Mouse (Mus musculus): ENCODE measurements around the gene Obsl1.
A peak's percentile ranks its signal among the peaks of the same experiment; 100 is the strongest.

Gene Obsl1

DNA sequence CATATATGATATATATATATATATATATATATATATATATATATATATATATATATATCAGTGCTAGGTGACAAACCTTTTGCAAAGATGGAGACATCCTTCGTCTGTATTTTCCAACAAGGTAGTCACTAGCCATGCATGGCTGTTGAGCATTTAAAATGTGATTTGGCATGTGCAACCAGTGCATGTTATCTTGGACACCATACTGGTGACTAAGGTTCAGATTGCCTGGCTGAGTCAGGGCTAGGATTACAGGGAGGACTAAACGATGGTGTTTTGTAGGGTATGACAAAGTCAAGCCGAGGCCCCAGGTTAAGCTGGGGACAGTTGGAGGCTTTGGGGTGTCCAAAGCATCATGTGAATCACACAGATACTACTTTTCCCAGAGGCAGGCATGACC lies 50.8 kb downstream of the Obsl1 start:
- peak; percentile 31 for DNase-seq (ENCODE audit: low spot score)

DNA sequence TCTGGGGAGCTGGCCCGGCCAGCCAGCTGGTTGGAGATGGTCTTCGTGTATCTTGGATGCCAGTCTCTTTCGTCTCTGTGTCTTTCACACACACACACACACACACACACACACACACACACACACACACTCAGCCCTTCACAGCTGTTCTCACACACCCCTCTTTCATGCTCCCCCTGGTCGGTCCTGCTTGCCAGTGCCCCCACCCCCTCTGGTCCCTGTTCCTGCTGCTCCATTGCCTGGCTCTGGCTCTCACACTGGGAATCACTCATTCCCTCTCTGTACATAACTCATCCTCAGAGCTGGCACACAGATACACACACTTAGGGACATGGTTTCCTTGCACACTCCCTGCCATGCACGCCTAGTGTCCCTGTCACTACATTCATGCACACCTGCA lies 54.4 kb downstream of the Obsl1 start:
- no peak for DNase-seq (ENCODE audit: low spot score)

DNA sequence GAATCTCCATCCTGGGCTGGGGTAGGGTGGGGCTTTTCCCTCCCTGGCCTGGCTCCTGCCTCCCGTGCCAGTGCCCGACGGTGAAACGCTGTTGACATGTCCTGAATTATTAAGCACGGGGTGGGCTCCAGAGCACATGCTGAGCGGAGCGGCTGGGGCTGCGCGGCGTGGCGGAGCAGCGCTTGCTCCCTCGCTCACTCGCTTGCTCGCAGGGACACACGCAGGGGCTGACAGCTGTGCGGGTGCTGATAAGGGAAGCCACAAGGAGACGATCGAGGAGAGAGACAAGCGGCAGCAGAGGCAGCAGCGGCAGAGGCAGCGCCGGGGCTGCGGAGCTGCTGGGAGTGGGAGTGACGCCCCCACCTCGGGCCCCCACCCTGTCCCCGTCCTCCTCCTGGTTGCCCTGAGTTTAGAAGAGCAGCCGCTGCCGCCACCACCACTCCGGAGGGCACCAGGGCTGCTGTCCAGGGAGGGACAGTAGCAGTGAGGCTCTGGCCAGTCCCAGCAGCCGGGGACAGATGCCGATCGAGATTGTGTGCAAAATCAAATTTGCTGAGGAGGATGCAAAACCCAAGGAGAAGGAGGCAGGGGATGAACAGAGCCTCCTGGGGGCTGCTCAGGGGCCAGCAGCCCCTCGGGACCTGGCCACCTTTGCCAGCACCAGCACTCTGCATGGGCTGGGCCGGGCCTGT lies 55.8 kb downstream of the Obsl1 start, which contains the start of gene Asic4:
Gene Asic4 (plus strand): TSS at position 123 of the 692 bp plus-strand sequence.
- peak; percentile 57 for DNase-seq (ENCODE audit: low spot score)

DNA sequence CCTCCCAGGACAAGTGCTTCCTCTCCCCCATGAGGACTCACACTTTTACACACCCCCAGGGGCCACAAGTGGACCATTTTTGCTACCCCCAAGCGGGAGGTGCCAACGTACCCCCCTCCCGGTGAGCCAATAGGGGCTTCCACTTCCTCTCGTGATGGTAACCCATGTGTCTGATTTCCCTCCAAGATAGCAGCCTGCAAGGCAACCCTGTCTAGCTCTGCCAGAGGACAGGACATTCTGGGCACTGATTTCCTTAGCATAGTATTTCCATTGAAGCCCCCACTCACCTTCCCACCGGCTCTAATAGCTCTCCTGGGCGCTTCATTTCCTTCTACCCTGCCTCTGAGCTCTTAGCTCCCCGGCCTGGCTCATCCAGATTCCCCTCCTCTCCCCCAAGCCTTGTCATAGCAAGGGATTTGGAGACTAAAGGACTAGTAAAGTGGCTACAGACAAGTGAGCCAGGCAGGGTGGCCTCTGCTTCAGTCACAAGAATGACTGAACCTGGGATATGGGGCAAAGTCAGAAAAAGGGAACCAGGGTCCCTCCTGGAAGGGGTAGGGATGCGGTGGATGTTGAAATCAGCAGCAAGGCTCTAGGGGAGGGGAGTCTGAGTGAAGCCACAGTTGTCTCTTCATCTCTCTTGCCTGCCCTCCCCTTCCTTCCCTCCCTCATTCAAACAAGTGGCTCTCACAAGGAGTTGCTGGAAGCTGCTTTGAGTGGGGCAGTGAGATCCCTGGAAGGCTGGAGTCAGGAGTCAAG lies 56.7 kb downstream of the Obsl1 start:
- DNase-seq (ENCODE audit: low spot score), result peak; percentile 61

DNA sequence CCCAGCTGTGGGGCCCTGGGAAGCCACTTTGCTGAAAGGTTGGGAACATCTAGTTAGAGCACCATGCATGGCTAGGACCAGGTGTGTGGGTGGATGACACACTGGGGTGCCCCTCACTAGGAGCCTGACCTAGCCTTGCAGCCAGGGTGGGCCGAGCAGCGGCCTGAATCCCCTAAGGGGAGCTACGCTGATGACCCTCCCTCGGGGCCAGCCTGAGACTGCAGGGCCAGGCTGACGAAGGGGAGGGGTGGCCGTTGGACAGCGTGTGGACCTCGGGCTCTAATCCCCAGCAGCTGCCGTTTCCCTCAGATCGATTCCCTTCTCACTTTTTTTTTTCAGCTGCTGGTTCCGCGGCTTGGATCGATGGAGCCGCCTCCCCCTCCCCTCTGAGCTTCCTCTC lies 57.3 kb downstream of the Obsl1 start:
- DNase-seq (ENCODE audit: low spot score), result peak; percentile 53

DNA sequence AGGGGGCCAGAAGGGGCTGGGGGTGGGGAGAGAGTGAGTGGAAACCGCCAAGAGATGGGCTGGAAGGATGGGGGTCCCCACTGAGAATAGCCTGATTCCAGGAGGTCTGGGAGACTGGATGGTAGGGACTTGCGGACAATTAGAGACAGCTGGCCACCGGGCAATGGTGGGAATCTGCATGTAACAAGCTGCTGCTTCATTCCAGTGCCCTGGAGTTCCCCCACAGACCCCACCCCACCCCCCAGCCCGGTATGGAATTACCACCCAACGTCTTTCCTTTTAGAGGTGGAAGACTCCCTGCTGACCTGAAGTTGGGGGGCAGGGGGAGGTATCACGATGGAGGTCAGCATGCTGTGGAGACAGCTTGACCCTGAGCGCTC lies 58.2 kb downstream of the Obsl1 start:
- no peak for DNase-seq (ENCODE audit: low spot score)

DNA sequence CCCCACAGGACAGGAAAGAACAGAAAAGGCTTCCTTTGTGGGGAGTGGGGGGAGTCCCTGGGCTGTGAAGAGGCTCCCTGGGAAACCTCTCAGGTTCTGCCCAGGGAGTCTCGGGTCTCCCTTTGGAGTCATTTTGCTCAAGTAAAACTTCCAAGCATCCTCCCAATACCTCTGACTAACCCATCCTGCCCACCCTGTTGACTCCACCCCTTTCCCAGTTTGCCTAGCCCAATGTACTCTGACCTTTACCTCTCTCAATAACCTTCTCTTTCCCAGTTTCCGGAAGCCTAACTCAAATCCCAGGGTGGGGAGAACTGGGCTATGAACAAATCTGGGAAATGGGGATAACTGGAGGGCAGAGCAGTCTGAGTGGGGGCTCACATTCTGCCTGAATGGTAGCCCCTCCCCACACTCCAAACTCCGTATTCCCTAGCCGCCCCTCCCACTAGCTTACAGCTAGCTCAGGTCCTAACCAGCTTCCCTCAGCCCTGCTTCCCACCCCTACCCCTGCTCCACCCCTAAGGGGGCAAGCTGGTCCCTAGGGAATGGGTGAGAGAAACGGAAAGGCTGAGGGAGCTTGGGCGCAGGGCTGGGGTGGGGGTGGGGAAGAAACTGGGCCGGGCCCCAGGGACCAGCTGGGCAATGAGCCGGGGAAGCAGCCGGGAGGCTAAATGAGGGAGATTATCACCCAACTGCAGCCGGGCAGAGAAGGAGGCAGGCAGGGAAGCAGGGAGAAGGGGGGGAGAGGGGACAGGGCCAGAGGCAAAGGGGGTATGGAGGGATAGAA lies 58.8 kb downstream of the Obsl1 start:
- DNase-seq (ENCODE audit: low spot score), result peak; percentile 80

DNA sequence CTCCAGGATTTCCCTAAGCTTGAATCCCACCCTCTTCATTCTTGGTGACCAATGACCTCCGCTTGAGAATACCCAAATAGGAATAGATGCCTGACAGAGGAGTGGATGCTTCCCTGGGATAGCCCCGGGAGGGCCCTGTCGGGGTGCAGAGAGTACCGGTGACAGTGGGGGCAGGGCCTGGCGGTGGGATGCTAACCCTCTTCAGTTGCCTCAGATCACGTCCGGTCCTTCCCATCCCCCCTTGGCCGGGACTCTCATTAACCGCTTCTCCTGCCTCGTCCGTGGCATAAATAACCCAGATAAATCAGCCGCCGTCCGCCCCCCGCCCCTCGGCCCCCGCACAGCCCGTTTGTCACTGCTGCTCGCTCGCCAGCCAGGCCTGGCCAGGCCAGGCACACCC lies 59.6 kb downstream of the Obsl1 start:
- peak; percentile 54 for DNase-seq (ENCODE audit: low spot score)

DNA sequence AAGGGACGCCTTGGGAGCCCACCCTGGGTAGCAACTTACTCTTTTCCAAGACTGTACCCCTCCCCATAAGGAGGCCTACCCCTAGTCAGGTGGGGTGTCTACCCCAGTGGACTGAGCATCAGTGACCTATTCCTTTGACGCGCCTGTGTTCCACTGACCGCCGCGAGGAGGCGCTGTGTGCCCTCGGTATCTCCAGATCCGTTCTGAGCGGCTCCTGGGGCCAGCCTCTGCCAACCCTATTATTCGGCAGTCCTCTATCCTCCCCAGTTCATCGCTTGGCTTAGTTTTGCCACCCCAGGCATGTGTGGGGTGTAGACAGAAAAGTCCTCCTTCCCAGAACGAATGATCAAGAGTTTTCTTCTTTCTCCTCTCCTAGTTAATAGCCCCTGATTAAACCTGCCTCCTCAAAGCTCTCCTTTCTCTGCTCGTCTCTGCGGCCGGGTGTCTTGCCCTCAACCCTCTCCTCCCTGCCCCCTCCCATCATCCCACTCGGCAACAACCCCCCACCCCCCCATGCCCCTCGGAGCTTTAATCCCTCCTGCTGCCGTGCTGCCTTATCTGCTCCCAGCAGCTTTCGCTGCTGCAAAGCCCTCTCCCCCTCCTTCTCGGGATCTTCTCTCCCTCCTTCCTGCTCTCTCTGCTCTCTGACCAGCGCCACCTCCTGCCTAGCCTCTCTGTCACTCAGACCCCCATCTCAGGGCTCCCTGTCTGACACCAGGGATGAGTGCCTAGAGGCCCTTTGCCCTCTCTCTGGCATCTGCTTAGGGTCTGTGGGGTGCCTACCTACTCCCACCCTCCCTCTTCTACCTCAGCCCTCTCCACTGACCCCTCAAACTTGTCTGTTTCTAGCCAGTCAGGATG lies 60.3 kb downstream of the Obsl1 start:
- peak; percentile 88 for DNase-seq (ENCODE audit: low spot score)

DNA sequence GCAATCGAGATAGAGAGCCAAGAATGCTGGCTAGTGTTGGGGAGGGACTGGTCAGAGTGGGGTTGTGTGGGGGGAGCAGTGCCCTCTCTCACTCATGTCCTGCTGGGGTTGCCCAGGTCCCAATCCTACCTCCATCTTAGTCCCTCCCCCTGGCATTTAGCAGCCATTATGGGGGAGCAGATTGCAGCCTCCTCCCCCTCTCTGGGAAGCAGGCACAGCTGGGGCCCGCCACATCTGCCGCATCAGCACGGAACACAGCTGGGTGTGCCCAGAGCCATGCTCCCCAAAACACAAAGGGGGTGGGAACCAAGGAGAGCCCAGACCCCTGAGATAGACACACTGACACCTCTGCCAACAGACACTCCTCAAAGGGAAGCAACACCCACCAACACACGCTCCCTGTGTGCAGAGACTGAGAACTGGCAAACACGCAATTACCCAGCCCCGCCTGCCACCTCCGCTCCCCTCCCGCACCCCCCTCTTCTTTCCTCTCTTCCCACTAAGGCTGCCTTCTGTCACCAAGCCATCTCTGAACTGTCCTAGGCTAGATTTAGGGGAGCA lies 61.0 kb downstream of the Obsl1 start:
- DNase-seq (ENCODE audit: low spot score), result peak; percentile 47

DNA sequence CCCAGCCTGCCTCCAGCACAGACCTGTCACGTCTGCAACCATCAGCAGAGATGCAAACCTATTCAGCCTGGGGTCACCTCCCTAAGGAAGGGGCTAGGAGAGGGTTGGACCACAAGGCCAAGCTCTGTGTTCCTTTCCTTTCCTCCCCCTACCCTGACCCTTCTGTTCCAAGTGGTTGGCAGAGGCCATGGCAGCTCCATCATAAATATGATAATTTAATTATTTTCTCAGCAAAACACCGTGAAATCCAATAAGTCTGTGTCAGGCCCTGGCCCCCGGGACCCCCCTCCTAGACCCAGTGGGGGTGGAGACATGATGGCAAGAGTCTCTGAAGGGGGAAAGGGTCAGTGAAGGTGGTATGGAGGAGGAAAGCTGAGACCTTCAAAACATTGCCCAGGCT lies 62.0 kb downstream of the Obsl1 start:
- DNase-seq (ENCODE audit: low spot score), result peak; percentile 58

DNA sequence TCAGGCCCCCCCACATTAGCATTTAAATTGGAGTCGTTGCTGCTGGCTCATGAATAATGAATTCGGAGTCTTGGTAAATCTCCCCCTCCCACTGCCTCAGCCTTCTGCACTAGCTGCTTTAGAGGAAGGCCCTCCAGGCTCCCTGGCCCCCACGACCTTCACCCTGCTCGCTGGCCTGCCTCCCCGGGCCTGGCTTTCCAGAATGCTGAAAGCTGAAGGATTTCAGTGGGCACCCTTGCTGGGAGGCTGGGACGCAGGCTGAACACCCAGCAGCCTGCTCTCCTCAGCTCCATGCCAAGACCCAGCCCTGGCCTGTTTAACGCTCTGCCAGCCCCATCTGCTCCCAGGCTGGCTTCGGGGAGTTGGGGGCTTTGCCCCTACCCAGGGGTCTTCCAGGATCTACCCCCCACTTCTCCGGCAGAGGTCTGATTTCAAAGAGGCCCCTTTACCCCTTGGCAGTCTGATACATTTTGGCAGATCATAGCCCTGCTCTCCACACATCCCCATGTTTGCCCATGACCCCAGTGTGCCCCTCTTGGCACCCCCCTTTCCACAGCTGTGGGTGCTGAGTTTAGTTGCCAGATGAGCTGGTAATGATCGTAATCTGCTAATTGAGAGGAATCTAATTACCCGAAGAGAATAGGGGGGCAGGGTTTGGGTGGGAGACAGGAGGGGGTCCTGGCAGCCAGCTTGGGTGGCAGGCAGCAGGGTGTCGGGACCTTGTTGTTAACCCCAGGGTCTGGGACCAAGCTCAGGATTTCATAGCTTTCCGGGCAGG lies 62.8 kb downstream of the Obsl1 start:
- no peak for DNase-seq (ENCODE audit: low spot score)

DNA sequence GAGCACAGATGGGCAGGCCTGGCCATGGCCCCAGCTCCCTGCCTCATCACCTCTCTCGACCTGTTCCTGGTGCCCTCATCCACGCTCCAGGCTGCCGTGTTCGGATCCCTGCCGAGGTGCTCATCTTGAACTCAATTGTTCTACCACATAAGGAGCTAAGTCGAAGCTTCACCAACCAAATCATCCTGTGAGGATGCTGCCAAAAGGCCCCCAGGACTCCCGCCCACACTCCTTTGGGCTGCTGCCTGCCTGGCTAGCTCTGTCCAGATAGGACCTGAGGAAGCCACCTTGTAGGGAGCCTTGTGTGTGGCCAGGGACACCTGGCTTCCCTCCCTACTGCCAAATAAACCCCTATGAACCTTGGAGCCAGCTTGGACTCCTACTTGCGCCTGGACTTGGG lies 63.4 kb downstream of the Obsl1 start:
- no peak for DNase-seq (ENCODE audit: low spot score)

DNA sequence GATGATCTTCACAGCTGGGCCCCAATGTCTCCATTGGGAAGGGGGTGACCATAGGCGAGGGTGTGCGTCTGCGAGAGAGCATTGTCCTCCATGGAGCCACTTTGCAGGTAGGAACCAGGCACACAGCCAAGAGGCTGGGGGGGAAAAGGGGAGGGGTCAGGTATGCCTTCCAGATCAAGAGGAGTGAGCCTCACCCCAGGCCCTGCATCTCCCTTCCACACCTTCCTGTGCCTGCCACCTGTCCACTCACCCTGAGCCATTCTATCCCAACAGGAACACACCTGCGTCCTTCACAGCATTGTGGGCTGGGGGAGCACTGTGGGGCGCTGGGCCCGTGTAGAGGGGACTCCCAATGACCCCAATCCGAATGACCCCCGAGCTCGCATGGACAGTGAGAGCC lies 64.1 kb downstream of the Obsl1 start:
- no peak for DNase-seq (ENCODE audit: low spot score)

DNA sequence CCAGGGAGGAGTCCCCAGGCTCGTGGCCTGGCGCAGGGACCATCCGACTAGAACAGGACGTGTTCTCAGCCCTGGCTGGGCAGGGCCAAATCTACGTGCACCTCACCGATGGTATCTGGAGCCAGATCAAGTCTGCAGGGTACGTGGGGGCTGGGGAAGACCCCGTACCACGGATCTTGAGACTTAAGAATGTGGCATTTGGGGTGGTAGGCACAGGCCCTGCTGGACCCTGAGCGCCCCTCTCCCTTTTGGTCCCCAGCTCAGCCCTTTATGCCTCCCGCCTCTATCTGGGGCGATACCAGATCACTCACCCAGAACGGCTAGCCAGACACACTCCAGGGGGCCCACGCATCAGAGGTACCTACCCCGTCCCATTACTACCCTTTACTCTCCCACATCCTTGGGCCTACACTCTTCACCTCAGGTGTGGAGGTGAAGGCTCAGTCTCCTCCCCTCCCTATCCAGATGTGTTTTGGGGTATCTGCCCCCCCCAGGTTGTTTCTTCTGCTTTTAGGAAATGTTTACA lies 64.7 kb downstream of the Obsl1 start:
- no peak for DNase-seq (ENCODE audit: low spot score)

DNA sequence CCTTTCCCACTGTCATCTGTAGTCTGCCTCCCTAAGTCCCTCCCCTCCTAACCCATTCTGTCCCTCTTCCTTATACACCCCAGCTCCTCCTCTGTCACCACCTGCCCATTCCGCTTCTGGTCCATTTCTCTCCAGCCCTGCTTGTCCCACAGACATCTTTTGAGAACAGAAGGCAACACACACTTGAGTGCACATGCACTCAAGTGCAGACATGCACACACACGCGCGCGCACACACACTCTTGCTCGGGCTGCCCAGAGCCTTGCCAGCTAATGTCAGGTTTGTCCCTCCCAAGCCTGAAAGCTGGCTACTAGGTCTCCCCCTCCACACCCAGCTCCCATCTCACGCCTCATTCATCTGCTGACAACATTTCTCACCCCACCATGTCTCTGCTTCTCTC lies 65.6 kb downstream of the Obsl1 start:
- no peak for DNase-seq (ENCODE audit: low spot score)

DNA sequence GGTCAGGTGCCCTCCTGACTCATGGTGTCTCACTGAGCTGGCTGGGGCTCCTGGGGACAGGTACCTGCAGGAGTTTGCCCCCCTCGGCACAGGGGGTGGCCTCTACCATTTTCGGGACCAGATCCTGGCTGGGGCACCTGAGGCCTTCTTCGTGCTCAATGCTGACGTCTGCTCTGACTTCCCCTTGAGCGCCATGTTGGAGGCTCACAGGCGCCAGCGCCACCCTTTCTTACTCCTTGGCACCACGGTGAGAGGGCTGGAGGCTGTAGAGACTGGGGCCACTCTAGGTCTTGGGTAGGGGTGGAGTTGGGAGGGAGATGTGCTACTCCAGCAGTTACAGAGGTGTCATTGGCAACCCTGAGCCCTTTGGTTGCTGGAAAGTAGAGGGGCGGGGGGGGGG lies 67.5 kb downstream of the Obsl1 start:
- DNase-seq (ENCODE audit: low spot score), result no peak

DNA sequence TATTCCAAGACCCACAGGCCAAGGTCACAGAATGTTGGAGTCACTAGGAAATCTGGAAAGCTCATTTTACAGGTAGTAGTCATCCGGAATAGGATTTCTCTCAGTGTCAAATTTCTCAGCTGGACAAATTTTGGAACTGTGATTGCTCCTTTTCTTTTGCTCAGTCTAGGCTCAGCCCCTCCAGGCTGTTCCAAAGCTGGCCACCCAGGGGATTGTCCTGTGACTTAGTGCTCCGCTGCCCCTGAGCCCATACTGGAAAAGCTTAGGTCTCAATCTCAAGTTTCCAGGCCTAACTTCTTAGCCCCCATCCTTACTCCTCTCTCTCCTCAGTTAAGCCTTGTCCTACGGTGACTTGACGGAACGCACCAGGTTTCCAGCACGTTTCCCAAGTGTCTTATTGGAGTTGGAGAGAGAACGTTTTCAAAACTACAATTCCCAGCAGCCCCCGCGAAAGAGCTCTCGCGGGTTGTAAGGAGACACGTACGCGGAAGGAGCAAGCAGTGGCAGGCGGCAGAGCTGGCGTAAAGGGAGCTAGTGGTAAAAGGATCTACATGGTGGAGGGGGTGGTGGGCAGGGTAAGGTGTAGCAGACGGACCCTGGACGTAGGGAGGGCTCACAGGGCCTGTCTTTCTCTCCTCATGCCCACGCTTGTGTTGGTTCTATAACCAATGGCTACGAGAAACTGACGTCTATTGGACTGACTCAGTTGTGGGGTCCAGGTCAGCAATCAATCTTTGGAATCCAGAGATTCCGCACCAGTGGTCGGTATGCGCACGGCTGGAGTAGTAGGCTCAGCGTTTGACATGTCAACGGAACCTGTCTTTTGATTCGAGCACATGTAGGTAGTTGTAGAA lies 70.5 kb downstream of the Obsl1 start, which contains the start of gene Gmppa:
Gene Gmppa (plus strand): TSS at position 456 of the 854 bp plus-strand sequence.
- peak; percentile 89 for DNase-seq (ENCODE audit: low spot score)
